Mouse (Mus musculus) hindbrain, embryonic 11.5 days (tissue): ENCODE measurements around the gene Krtap6-5. TPM values are rescaled to one million over a fixed set of nuclear protein-coding genes. Genes with fewer than 3 reads are reported as not detected.
"Not testable (repeated sequence)": the region's sequence is repeated elsewhere in the genome, so short reads cannot be mapped to it uniquely, and the experiment has no call there.

Source experiments
- ATAC-seq: fragments of 200-750 bp; cut with Nextera tagmentation; 2 replicates; pipeline ENCODE4 v1.8.0; 2017; ENCODE audit warnings: mild to moderate bottlenecking, moderate TSS enrichment, moderate library complexity; ENCODE audit not compliant: low FRiP score
- DNase-seq: peaks from one replicate; pipeline ENCODE4 v3.0.0-alpha.2; 2015; ENCODE audit warnings: low spot score
- H3K27ac ChIP-seq: fragments of 300-500 bp; sonication (generic); 2 replicates; pipeline ENCODE4 v1.5.1; 2014; ENCODE audit warnings: mild to moderate bottlenecking, low read depth, low read length
- H3K27me3 ChIP-seq: fragments of 300-500 bp; sonication (generic); 2 replicates; pipeline ENCODE4 v1.6.1; 2014; ENCODE audit warnings: mild to moderate bottlenecking, low read length, moderate library complexity, mixed read lengths; ENCODE audit not compliant: control insufficient read depth, insufficient read depth
- H3K36me3 ChIP-seq: fragments of 300-500 bp; sonication (generic); 2 replicates; pipeline ENCODE4 v1.6.1; 2014; ENCODE audit warnings: mild to moderate bottlenecking, low read length, moderate library complexity, mixed read lengths; ENCODE audit not compliant: control insufficient read depth, insufficient read depth
- H3K4me1 ChIP-seq: fragments of 300-500 bp; sonication (generic); replicated peaks from 2 replicates; pipeline ENCODE4 v1.6.1; 2014; ENCODE audit warnings: low read length, mixed read lengths; ENCODE audit not compliant: control insufficient read depth, insufficient read depth
- H3K4me2 ChIP-seq: fragments of 300-500 bp; sonication (generic); replicated peaks from 2 replicates; pipeline ENCODE4 v1.6.1; 2014; ENCODE audit warnings: mild to moderate bottlenecking, low read depth, low read length
- H3K4me3 ChIP-seq: fragments of 300-500 bp; sonication (generic); 2 replicates; pipeline ENCODE4 v1.5.1; 2014; ENCODE audit warnings: low read depth, low read length
- H3K9ac ChIP-seq: fragments of 300-500 bp; sonication (generic); 2 replicates; pipeline ENCODE4 v1.6.1; 2014; ENCODE audit warnings: low read depth, low read length
- H3K9me3 ChIP-seq: fragments of 300-500 bp; sonication (generic); 2 replicates; pipeline ENCODE4 v1.6.1; 2016; ENCODE audit warnings: low read length; ENCODE audit not compliant: control insufficient read depth
- WGBS: fragments of 180-500 bp; shearing (Covaris S2); extraction: QIAGEN DNeasy Blood & Tissue Kit; methylation state at CpG from one replicate; pipeline ENCODE4 v1.1.7; 2014; 5-methylcytosine and 5-hydroxymethylcytosine counted together
- polyA plus RNA-seq: library from polyadenylated mRNA; unstranded; fragments of >200 nt; fragmentation: Nextera tagmentation; extraction: Ambion mirVana; gene quantifications from 2 replicates; pipeline ENCODE4 v1.2.1, GENCODE M21; 2014

The Krtap6-5 gene
- not detected in 2 replicates for polyA plus RNA-seq

DNA sequence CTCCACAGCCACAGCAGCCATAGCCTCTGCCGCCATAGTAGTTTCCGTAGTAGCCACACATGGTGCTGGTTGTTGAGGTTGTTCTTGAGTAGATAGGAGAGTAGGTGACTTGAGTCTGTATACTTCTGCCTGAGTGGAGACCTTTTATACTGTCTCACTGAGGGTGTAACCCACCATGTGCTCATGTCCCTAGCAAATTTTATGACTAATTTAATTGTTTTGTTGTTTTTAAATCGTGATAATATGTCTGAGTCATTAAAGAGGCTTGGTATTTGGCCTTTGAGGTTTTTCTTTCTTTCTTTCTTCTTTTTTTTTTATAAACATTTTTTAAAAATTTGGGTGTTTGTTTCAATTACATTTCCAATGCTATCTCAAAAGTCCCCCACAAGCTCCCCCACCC is at the start of gene Krtap6-5:
Gene Krtap6-5 (minus strand): TSS at position 101 of the 400 bp plus-strand sequence.
- DNase-seq (no peak), ATAC-seq (no peak)
- Histone ChIP-seq H3K27me3 (no peaks in the 10 kb centered on the region), H3K4me3 (no peak within 1 kb of the TSS), H3K9ac (no peak within 1 kb of the TSS), H3K4me2 (no peak within 1 kb of the TSS), H3K36me3 (no peaks in the 10 kb centered on the region), H3K27ac (no peak within 1 kb of the TSS), H3K9me3 (no peaks in the 10 kb centered on the region), H3K4me1 (no peaks in the 10 kb centered on the region)
- WGBS, result 88% methylated on average over 3 of the region's 3 CpGs

DNA sequence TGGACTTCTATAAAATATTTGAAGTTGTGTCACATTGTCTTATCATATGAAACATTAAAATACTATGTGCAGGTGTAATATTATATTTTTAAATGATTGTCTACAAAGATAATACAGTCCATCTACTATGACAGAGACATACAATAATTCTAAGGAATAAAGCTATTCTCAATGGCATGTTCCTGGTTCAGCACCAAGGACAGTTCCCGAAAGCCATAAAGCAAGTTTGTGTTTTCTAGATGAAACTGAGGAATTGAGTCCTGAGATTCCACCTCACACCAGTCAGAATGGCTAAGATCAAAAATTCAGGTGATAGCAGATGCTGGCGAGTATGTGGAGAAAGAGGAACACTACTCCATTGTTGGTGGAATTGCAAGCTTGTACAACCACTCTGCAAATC is 23.4 kb upstream of the Krtap6-5 start:
- not testable (repeated sequence) for ATAC-seq, H3K9ac ChIP-seq, H3K27ac ChIP-seq, H3K9me3 ChIP-seq, H3K4me2 ChIP-seq, H3K4me3 ChIP-seq, H3K36me3 ChIP-seq, H3K4me1 ChIP-seq, H3K27me3 ChIP-seq
- DNase-seq, result peak; percentile 37
- WGBS, result 73% methylated on average over 2 of the region's 2 CpGs

DNA sequence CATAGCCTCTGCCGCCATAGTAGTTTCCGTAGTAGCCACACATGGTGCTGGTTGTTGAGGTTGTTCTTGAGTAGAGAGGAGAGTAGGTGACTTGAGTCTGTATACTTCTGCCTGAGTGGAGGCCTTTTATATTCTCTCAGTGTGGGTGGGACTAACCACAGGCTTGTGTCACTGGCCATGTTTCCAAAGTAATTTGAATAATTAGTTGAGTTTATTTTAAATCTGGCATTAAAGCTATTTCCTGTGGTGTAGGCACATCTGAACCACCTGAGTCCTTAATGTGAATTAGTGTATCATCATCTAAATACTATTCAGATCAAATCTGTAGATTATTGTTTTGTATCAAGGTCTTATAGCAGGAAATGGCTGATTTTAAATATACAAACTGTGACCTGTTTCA is 16.2 kb upstream of the Krtap6-5 start, which contains the start of gene 1110025L11Rik:
Gene 1110025L11Rik (minus strand): TSS at position 101 of the 400 bp plus-strand sequence.
- not testable (repeated sequence) for H3K4me3 ChIP-seq, H3K27me3 ChIP-seq, H3K27ac ChIP-seq, H3K36me3 ChIP-seq, H3K9ac ChIP-seq, H3K4me2 ChIP-seq, DNase-seq, ATAC-seq, H3K4me1 ChIP-seq, H3K9me3 ChIP-seq
- no CpG with 5 or more reads among the region's 2 CpGs for WGBS

DNA sequence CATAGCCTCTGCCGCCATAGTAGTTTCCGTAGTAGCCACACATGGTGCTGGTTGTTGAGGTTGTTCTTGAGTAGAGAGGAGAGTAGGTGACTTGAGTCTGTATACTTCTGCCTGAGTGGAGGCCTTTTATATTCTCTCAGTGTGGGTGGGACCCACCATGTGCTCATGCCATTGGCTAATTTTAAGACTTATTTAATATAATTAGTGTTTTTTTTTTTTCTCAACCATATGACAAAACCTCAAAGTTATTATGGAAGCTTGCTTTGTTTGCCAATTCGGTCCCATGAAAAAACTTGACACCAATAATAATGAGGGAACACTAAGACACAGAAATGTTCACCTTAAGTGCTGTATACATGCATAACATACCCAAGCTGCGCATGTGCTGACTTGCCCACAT is 6.3 kb downstream of the Krtap6-5 start, which contains the start of gene Gm10228:
Gene Gm10228 (minus strand): TSS at position 101 of the 400 bp plus-strand sequence.
- H3K9ac ChIP-seq, DNase-seq, H3K4me3 ChIP-seq, H3K4me1 ChIP-seq, H3K4me2 ChIP-seq, ATAC-seq, H3K27ac ChIP-seq, H3K36me3 ChIP-seq, H3K27me3 ChIP-seq, H3K9me3 ChIP-seq: not testable (repeated sequence)
- 93% methylated on average over 2 of the region's 4 CpGs for WGBS

DNA sequence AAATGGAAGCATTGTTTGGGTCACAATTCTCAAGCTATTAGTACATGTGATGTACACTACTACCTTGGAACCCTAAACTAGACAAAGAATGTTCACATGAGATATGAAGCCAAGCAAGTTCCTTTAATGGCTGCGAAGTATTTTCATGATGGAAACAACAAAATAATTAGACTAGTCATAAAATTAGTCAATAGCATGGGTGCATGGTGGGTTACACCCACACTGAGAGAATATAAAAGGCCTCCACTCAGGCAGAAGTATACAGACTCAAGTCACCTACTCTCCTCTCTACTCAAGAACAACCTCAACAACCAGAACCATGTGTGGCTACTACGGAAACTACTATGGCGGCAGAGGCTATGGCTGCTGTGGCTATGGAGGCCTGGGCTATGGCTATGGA is 16.3 kb downstream of the Krtap6-5 start, which contains the start of gene Krtap6-1:
Gene Krtap6-1 (plus strand): TSS at position 301 of the 400 bp plus-strand sequence.
- H3K4me2 ChIP-seq, H3K9me3 ChIP-seq, H3K27ac ChIP-seq, H3K4me3 ChIP-seq, H3K9ac ChIP-seq, H3K27me3 ChIP-seq, ATAC-seq, H3K4me1 ChIP-seq, DNase-seq, H3K36me3 ChIP-seq: not testable (repeated sequence)
- WGBS, result 94% methylated on average over 3 of the region's 3 CpGs

DNA sequence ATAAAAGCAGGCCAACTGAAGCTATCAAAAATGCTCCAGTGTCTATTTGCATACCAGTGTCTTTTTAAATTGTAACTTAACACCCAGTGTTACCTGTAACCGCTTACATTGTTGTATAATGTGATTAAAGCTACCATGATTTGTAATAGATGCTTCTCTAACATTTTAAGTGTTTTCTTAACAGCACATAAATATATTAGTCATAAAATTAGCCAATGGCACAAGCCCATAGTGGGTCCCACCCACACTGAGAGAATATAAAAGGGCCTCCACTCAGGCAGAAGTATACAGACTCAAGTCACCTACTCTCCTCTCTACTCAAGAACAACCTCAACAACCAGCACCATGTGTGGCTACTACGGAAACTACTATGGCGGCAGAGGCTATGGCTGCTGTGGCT is 32.7 kb downstream of the Krtap6-5 start, which contains the start of gene Gm10229:
Gene Gm10229 (plus strand): TSS at position 301 of the 400 bp plus-strand sequence.
- WGBS, result 92% methylated on average over 1 of the region's 3 CpGs
- not testable (repeated sequence) for H3K27ac ChIP-seq, ATAC-seq, H3K36me3 ChIP-seq, H3K27me3 ChIP-seq, H3K4me3 ChIP-seq, H3K9me3 ChIP-seq, DNase-seq, H3K4me2 ChIP-seq, H3K4me1 ChIP-seq, H3K9ac ChIP-seq

DNA sequence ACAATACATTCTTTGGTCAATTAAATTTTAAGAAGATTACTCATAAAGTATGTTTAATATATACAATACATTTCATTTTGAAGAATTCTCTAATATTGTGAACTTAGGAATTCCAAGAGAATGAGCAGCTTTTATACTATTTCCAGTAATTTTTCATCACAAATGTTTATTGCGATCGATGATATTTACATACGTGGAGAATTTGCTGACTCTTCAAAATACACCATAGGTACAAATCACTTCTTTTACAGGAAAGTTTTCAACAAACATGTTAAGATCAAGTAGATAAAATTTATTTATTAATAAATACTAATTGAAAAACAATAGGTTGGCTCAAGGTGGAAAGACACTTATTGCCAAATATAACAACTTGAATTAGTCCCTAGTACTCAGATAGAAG is 33.7 kb downstream of the Krtap6-5 start:
- DNase-seq (no peak), ATAC-seq (no peak)
- no peak overlapping the region for H3K9ac ChIP-seq
- H3K27ac ChIP-seq, result no peak overlapping the region
- no peaks in the 10 kb centered on the region for H3K4me1 ChIP-seq
- H3K9me3 ChIP-seq, result no peaks in the 10 kb centered on the region
- no peaks in the 10 kb centered on the region for H3K36me3 ChIP-seq
- no peaks in the 10 kb centered on the region for H3K27me3 ChIP-seq
- H3K4me2 ChIP-seq, result no peak overlapping the region
- no peak overlapping the region for H3K4me3 ChIP-seq
- 94% methylated on average over 3 of the region's 3 CpGs for WGBS

DNA sequence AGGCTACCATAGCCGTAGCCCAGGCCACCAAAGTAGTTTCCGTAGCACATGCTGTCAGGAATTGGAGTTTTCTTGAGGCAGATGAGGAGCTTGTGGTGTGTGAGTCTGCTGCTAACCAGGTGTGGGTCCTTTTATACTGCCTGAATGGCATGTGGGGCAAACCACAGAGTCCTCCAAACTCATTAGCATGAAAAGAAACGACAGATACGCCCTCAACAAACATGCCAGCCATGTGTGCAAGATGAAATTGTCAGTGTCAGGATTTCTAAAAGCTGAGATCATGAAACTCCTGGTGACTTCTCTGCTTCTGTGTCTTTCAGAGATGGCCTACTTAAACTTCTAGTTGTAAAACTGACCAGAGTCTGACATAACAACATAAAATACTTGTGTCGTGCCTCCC is 37.0 kb downstream of the Krtap6-5 start, which contains the start of gene Krtap22-2:
Gene Krtap22-2 (minus strand): TSS at position 101 of the 400 bp plus-strand sequence.
- H3K9ac ChIP-seq, result no peak within 1 kb of the TSS
- H3K36me3 ChIP-seq, result no peaks in the 10 kb centered on the region
- ATAC-seq, result no peak
- no peaks in the 10 kb centered on the region for H3K27me3 ChIP-seq
- DNase-seq, result no peak
- no peak within 1 kb of the TSS for H3K27ac ChIP-seq
- H3K4me1 ChIP-seq, result no peaks in the 10 kb centered on the region
- H3K9me3 ChIP-seq, result no peaks in the 10 kb centered on the region
- WGBS, result 85% methylated on average over 5 of the region's 5 CpGs
- H3K4me3 ChIP-seq, result no peak within 1 kb of the TSS
- no peak within 1 kb of the TSS for H3K4me2 ChIP-seq
